Mouse (Mus musculus) heart, postnatal 0 days (tissue): ENCODE results near the gene Eif2b5. TPM values are rescaled to one million over a fixed set of nuclear protein-coding genes. Genes with fewer than 3 reads are reported as not detected.

ENCODE experiments used
- ATAC-seq: fragments of 200-750 bp; cut with Nextera tagmentation; 2 replicates; pipeline ENCODE4 v1.8.0; 2017; ENCODE audit warnings: low read depth, moderate number of reproducible peaks, moderate library complexity; ENCODE audit not compliant: insufficient read depth
- DNase-seq: peaks from one replicate; pipeline ENCODE4 v3.0.0-alpha.2; 2016; ENCODE audit warnings: low spot score
- H3K27ac ChIP-seq: fragments of 300-500 bp; sonication (generic); 2 replicates; pipeline ENCODE4 v1.5.1; 2014; ENCODE audit warnings: low read depth, mild to moderate bottlenecking
- H3K27me3 ChIP-seq: fragments of 300-500 bp; sonication (generic); 2 replicates; pipeline ENCODE4 v1.6.1; 2014; ENCODE audit warnings: low read length, mixed read lengths; ENCODE audit not compliant: control insufficient read depth, insufficient read depth
- H3K36me3 ChIP-seq: fragments of 300-500 bp; sonication (generic); replicated peaks from 2 replicates; pipeline ENCODE4 v1.6.1; 2014; ENCODE audit warnings: low read length, mixed read lengths; ENCODE audit not compliant: control insufficient read depth, insufficient read depth
- H3K4me1 ChIP-seq: fragments of 300-500 bp; sonication (generic); 2 replicates; pipeline ENCODE4 v1.6.1; 2014; ENCODE audit warnings: antibody characterized with exemption; ENCODE audit not compliant: control insufficient read depth, insufficient read depth
- H3K4me2 ChIP-seq: fragments of 300-500 bp; sonication (generic); 2 replicates; pipeline ENCODE4 v1.6.1; 2014; ENCODE audit warnings: low read depth, mild to moderate bottlenecking, low read length, moderate library complexity
- H3K4me3 ChIP-seq: fragments of 300-500 bp; sonication (generic); 2 replicates; pipeline ENCODE4 v1.5.1; 2014; ENCODE audit warnings: low read depth, low read length
- H3K9ac ChIP-seq: fragments of 300-500 bp; sonication (generic); replicated peaks from 2 replicates; pipeline ENCODE4 v1.6.1; 2014; ENCODE audit warnings: low read depth, low read length, mixed read lengths
- H3K9me3 ChIP-seq: fragments of 300-500 bp; sonication (generic); replicated peaks from 2 replicates; pipeline ENCODE4 v1.6.1; 2016; ENCODE audit warnings: low read length; ENCODE audit not compliant: control insufficient read depth
- CTCF ChIP-seq: IDR thresholded peaks from 2 replicates; pipeline ENCODE4 v1.5.1; 2016; ENCODE audit warnings: antibody characterized with exemption, control low read depth, low read depth
- EP300 ChIP-seq: IDR thresholded peaks from 2 replicates; pipeline ENCODE4 v1.6.1; 2016; ENCODE audit warnings: antibody characterized with exemption, low read depth
- WGBS: fragments of 180-500 bp; shearing (Covaris S2); extraction: QIAGEN DNeasy Blood & Tissue Kit; methylation state at CpG from one replicate; pipeline ENCODE4 v1.1.7; 2014; 5-methylcytosine and 5-hydroxymethylcytosine counted together
- polyA plus RNA-seq: library from polyadenylated mRNA; unstranded; fragments of >200 nt; fragmentation: Nextera tagmentation; extraction: Ambion mirVana; gene quantifications from 2 replicates; pipeline ENCODE4 v1.2.1, GENCODE M21; 2015
- total RNA-seq: library from RNA; depleted of rRNA; stranded (reverse); fragments of >200 nt; gene quantifications from 2 replicates; pipeline ENCODE4 v1.2.3, GENCODE M21; 2014; ENCODE audit warnings: low replicate concordance

Eif2b5 gene
- total and polyA plus RNA-seq, 2 experiments from 2014 or later = 60.0 to 67.6 TPM

DNA sequence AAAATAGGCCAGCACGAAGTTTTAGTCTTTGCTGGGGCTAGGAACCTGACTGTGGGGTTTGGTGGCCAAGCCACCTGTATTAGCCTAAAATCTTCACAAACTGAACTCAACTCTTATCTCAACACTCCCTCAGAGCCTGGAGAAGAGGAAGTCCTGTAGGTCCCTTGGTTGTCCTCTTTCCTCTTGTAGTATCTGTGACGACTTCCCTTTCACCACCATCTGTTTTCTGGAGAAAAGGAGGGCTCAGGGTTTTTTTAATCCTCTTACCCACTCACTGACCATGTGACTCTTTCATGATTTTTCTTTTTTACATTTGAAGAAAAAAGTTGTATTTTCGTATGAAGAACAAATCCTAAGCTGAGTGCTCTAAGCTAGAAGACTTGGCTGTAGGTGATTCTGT lies 41.0 kb downstream of the Eif2b5 start:
- WGBS = 73% methylated on average over 3 of the region's 3 CpGs
- TF ChIP-seq CTCF (no peak), EP300 (no peak)
- H3K4me1 ChIP-seq = peaks cover 21% of the 10 kb centered on the region
- H3K9ac ChIP-seq = no peak overlapping the region
- no peak overlapping the region for H3K27ac ChIP-seq
- no peaks in the 10 kb centered on the region for H3K9me3 ChIP-seq
- peaks cover 62% of the 10 kb centered on the region for H3K36me3 ChIP-seq
- DNase-seq = no peak
- no peaks in the 10 kb centered on the region for H3K27me3 ChIP-seq
- no peak overlapping the region for H3K4me2 ChIP-seq
- no peak for ATAC-seq
- no peak overlapping the region for H3K4me3 ChIP-seq

GRCm38 (mm10) chr16:20540438-20540837 lies 41.8 kb downstream of the Eif2b5 start:
- H3K36me3 ChIP-seq = peaks cover 69% of the 10 kb centered on the region

DNA sequence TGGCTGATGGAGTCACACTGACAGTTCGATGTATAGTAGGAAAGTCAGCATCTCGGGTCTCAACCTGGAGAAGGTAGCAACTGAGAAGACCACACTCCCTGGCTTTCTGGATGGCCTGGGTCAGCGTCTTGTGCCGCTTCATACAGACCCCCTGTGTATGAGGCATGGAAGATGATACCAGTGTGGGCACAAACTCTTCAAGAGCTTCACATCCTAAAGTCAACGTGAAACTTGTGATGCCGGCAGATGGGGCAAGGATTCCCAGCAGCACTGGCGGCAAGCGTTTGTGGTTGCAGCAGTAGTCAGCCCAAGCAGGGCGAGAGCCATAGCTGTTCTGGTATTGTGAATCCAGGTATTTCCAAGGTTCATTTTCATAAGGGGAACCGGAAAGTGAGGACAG lies 47.1 kb downstream of the Eif2b5 start:
- WGBS = 88% methylated on average over 10 of the region's 10 CpGs
- peaks cover 53% of the 10 kb centered on the region for H3K36me3 ChIP-seq
- TF ChIP-seq CTCF = no peak
- no peak for TF ChIP-seq EP300
- no peak for ATAC-seq
- no peak overlapping the region for H3K4me3 ChIP-seq
- no peak overlapping the region for H3K9ac ChIP-seq
- H3K4me2 ChIP-seq = no peak overlapping the region
- no peak for DNase-seq
- no peak overlapping the region for H3K27ac ChIP-seq
- peaks cover 13% of the 10 kb centered on the region for H3K4me1 ChIP-seq
- no peaks in the 10 kb centered on the region for H3K27me3 ChIP-seq
- H3K9me3 ChIP-seq = no peaks in the 10 kb centered on the region

More at GRCm38 (mm10) chr16:20540438-20540837, 41.8 kb downstream of the Eif2b5 start:
- DNase-seq = no peak
- Histone ChIP-seq H3K27me3 (no peaks in the 10 kb centered on the region), H3K27ac (no peak overlapping the region), H3K4me2 (no peak overlapping the region), H3K9me3 (no peaks in the 10 kb centered on the region), H3K9ac (no peak overlapping the region), H3K4me1 (peaks cover 21% of the 10 kb centered on the region), H3K4me3 (no peak overlapping the region)
- ATAC-seq = no peak
- 64% methylated on average over 4 of the region's 4 CpGs for WGBS
- TF ChIP-seq EP300 = no peak

GRCm38 (mm10) chr16:20547423-20547822 lies 48.8 kb downstream of the Eif2b5 start:
- Histone ChIP-seq H3K4me3 (peak overlapping the region; percentile 73), H3K9me3 (no peaks in the 10 kb centered on the region), H3K27me3 (no peaks in the 10 kb centered on the region), H3K4me2 (peak overlapping the region; percentile 87), H3K9ac (peak overlapping the region; percentile 51; the same call in 1 of the 2 replicates), H3K36me3 (peaks cover 51% of the 10 kb centered on the region), H3K4me1 (peaks cover 13% of the 10 kb centered on the region), H3K27ac (peak overlapping the region; percentile 44)
- TF ChIP-seq EP300 (no peak), CTCF (no peak)
- ATAC-seq (no peak), DNase-seq (no peak)
- WGBS = 37% methylated on average over 5 of the region's 5 CpGs

DNA sequence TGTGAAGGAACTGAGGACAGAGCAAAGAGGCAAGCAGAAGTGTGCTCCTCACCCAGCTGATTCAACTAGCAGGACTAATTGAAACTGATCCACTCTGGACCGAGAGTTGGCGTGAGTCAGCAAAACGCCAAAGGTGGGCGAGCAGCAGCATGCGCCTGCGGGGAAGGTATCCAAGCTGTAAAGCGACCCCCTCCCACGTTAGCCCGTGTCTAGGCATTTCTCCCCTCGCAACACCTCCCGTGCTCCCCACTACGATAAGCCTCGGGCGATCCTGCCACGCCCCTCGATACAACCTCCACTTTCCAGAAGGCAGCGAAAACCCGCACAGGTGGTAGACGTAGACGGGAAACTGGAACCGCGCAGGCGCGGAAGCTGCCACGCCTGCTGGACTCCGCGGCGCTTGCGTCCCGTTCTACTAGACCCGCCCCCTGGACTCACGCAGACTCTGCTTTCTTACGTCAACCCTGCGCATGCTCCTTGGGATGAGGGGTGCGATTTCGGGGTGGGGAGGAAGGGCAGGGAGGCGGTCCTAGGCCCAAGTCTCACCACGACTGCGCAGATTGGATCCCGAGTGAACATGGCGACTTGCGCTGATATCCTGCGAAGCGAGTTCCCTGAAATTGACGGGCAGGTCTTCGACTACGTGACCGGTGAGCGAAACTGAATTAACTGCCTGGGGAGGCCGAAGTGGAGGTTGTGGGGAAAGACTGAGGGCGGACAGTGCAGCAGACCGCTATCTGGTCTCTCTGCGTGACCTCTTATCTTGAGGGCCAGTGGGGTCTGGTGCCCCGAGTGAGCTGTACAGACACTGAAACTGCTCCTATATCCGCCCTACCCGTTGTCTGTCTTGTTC lies 49.7 kb downstream of the Eif2b5 start, which contains the start of gene Abcf3:
Gene Abcf3 (plus strand): TSS at position 482 of the 853 bp plus-strand sequence.
- Histone ChIP-seq H3K27ac (peak within 1 kb of the TSS; percentile 65), H3K27me3 (no peaks in the 10 kb centered on the region), H3K4me2 (peak within 1 kb of the TSS; percentile 87), H3K36me3 (peaks cover 52% of the 10 kb centered on the region), H3K9me3 (no peaks in the 10 kb centered on the region), H3K9ac (peak within 1 kb of the TSS; percentile 68), H3K4me1 (peaks cover 13% of the 10 kb centered on the region), H3K4me3 (peak within 1 kb of the TSS; percentile 73)
- DNase-seq (peak; percentile 99), ATAC-seq (peak; percentile 99)
- TF ChIP-seq EP300 (no peak), CTCF (no peak)
- WGBS = under 1% methylated on average over 56 of the region's 56 CpGs
